Mouse (Mus musculus) heart, postnatal 0 days (tissue): ENCODE results near the gene Fam229b.

Experiments used
- CTCF ChIP-seq: IDR thresholded peaks from 2 replicates; pipeline ENCODE4 v1.5.1; 2016; ENCODE audit warnings: antibody characterized with exemption, control low read depth, low read depth
- EP300 ChIP-seq: IDR thresholded peaks from 2 replicates; pipeline ENCODE4 v1.6.1; 2016; ENCODE audit warnings: antibody characterized with exemption, low read depth

GRCm38 (mm10) chr10:39169642-39170041 lies 35.9 kb upstream of the Fam229b start:
- no peak for TF ChIP-seq CTCF
- no peak for TF ChIP-seq EP300
